Mouse (Mus musculus) kidney, adult 2 months (tissue): ENCODE results near the gene Frmpd4.

Experiments
- CTCF ChIP-seq: fragments of 200-500 bp; conservative IDR thresholded peaks from 2 replicates; pipeline ENCODE4 v1.5.1; 2011; ENCODE audit warnings: low read depth, mild to moderate bottlenecking, control low read depth, low read length, moderate library complexity, mixed read lengths; ENCODE audit not compliant: insufficient read depth, insufficient read length
- POLR2A ChIP-seq: fragments of 200-500 bp; IDR thresholded peaks from one replicate; pipeline ENCODE4 v1.6.1; 2011; ENCODE audit warnings: low read depth, low read length, control low read depth

GRCm38 (mm10) chrX:168571808-168572207 lies 5.2 kb downstream of the Frmpd4 start:
- no peak for TF ChIP-seq CTCF
- TF ChIP-seq POLR2A: no peak
